Mouse (Mus musculus): ENCODE data around the gene Per1. TPM values are rescaled to one million over a fixed set of nuclear protein-coding genes. Genes with fewer than 3 reads are reported as not detected.

The Per1 gene
- total and polyA plus RNA-seq, 3 experiments, result 55.0 to 76.1 (median 75.9) TPM

DNA sequence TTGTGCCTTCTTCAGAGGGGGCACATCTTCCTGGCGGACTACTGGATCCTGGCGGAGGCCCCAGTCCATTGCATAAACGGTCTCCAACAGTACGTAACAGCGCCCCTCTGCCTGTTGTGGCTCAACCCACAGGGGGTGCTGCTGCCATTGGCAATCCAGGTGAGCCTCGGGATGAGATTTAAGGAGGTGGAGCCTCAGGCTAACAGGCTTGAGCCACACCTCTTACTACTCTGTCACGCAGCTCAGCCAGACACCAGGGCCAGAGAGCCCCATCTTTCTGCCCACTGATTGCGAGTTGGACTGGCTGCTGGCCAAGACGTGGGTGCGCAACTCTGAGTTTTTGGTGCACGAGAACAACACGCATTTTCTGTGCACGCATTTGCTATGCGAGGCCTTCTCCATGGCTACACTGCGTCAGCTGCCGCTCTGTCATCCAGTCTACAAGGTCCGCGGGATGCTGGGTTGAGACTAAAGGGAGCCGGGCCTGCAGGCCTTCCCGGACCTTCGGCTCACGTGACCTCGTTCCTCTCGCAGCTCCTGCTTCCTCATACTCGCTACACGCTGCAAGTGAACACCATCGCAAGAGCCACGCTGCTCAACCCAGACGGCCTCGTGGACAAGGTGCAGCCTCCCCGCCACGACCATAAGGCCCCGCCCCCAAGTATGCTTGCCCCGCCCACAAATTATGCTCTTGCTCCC, 39.1 kb downstream of the Per1 start:
- DNase-seq, result peak; percentile 83

GRCm38 (mm10) chr11:69134622-69134968, 39.6 kb downstream of the Per1 start:
- no peak for DNase-seq

DNA sequence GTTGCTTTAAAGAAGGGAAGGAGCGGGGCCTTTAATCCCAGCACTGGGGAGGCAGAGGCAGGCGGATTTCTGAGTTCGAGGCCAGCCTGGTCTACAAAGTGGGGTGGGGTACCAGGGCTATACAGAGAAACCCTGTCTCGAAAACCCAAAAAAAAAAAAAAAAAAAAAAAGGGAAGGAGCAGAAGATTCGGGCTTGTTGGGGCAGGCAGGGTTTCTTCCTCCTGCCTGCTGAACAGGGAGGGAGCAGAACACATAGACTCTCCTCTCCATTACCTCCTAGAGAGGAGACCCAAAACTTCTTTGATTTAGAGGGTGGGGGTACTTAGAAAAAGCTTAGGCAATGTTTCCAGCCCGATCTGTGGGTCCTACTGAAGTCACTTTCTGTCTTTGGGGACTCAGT, 40.3 kb downstream of the Per1 start:
- DNase-seq, result no peak

GRCm38 (mm10) chr11:69147546-69147945, 52.5 kb downstream of the Per1 start:
- DNase-seq, result no peak

DNA sequence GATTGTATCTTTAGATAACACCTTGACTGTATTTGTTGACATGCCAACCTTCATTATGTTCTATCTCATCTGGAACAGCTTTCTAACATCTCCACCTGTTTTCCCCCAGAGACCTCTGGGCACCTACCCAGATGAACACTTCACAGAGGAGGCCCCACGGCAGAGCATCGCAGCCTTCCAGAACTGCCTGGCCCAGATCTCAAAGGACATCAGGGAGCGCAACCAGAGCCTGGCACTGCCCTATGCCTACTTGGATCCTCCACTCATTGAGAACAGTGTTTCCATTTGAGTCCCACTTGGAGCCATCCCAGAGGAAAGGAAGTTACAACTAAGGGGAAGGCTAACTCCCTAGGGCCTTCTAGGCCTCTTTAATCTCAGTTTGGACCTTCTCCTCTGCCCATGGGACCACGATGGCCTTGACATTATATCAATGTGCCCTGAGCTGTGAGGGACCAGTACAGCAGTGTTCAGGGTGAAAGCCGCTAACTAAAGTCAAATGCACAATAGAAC, 53.5 kb downstream of the Per1 start:
- DNase-seq, result no peak

GRCm38 (mm10) chr11:69149728-69150127, 54.7 kb downstream of the Per1 start:
- DNase-seq, result no peak

GRCm38 (mm10) chr11:69150444-69150843, 55.4 kb downstream of the Per1 start:
- peak; percentile 65 for DNase-seq

DNA sequence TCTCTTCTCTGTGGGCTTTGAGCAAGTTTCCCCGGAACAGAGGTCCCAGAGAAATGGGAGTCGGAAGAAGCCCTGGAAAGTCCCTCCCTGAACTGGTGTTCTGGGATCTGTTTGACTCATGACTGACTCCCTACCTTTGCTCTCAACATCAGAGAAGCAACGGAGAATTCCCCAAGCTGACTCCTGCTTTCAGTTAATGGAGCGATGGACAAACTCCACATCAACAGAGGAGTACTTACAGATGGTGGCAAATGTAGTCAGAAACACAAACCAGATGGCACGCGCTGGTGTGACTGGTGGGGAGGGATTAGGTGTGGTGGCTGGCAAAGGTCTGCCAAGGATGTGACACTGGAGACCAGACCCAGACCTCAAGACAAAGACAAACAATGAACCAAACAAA, 56.0 kb downstream of the Per1 start:
- DNase-seq, result no peak

GRCm38 (mm10) chr11:69153831-69154230, 58.8 kb downstream of the Per1 start:
- DNase-seq, result no peak

- DNase-seq, result no peak
Measured at GRCm38 (mm10) chr11:69155351-69155750, 60.3 kb downstream of the Per1 start.

- DNase-seq, result no peak
Measured at GRCm38 (mm10) chr11:69156800-69157199, 61.8 kb downstream of the Per1 start, which contains the start of gene Alox12b. Gene Alox12b, plus strand, starts transcription at chr11:69156989.

Other genes starting within 250 kb of the Per1 start
- gene Ndel1, start 223.4 kb upstream of the Per1 start, total RNA-seq (2021), result 10 to 100 TPM; 60.6 to 98.0 TPM
- gene Ndel1, start 223.4 kb upstream of the Per1 start, polyA plus RNA-seq (2012; rRNA removed), result 156 and 186 TPM in 2 replicates
- gene Rnf222, start 206.7 kb upstream of the Per1 start, total RNA-seq (2021), result under 1 TPM in 1 of 2 experiments, not detected in 1; 0.09 TPM
- 0.23 and 0.39 TPM in 2 replicates for gene Rnf222, start 206.7 kb upstream of the Per1 start, polyA plus RNA-seq (2012; rRNA removed)
- 1,000 to 10,000 TPM; 1,114 to 1,327 TPM for gene Rpl26, start 193.6 kb upstream of the Per1 start, total RNA-seq (2021)
- gene Rpl26, start 193.6 kb upstream of the Per1 start, polyA plus RNA-seq (2012; rRNA removed), result 146 and 179 TPM in 2 replicates
- gene Odf4, start 168.1 kb upstream of the Per1 start, total RNA-seq (2021), result not detected
- gene Odf4, start 168.1 kb upstream of the Per1 start, polyA plus RNA-seq (2012; rRNA removed), result not detected in 2 replicates
- 10 to 100 TPM; 15.2 to 21.6 TPM for gene Arhgef15, start 137.7 kb upstream of the Per1 start, total RNA-seq (2021)
- gene Arhgef15, start 137.7 kb upstream of the Per1 start, polyA plus RNA-seq (2012; rRNA removed), result 133 and 183 TPM in 2 replicates
- 10 to 100 TPM; 40.4 to 45.9 TPM for gene Slc25a35, start 127.1 kb upstream of the Per1 start, total RNA-seq (2021)
- gene Slc25a35, start 127.1 kb upstream of the Per1 start, polyA plus RNA-seq (2012; rRNA removed), result 61.3 and 78.3 TPM in 2 replicates
- gene Rangrf, start 120.0 kb upstream of the Per1 start, total RNA-seq (2021), result 10 to 100 TPM; 13.5 to 31.2 TPM
- gene Rangrf, start 120.0 kb upstream of the Per1 start, polyA plus RNA-seq (2012; rRNA removed), result 16.9 and 17.8 TPM in 2 replicates
- gene Pfas, start 86.8 kb upstream of the Per1 start, total RNA-seq (2021), result 10 to 100 TPM; 23.7 to 28.6 TPM
- 14.5 and 16.7 TPM in 2 replicates for gene Pfas, start 86.8 kb upstream of the Per1 start, polyA plus RNA-seq (2012; rRNA removed)
- 10 to 100 TPM; 21.8 to 26.6 TPM for gene Ctc1, start 79.3 kb upstream of the Per1 start, total RNA-seq (2021)
- gene Ctc1, start 79.3 kb upstream of the Per1 start, polyA plus RNA-seq (2012; rRNA removed), result 37.8 and 39.7 TPM in 2 replicates
- 1 to 10 TPM; 1.7 to 2.8 TPM for gene Aurkb, start 49.6 kb upstream of the Per1 start, total RNA-seq (2021)
- gene Aurkb, start 49.6 kb upstream of the Per1 start, polyA plus RNA-seq (2012; rRNA removed), result 10.8 and 11.2 TPM in 2 replicates
- 10 to 100 TPM; 21.3 to 26.4 TPM for gene Borcs6, start 35.5 kb upstream of the Per1 start, total RNA-seq (2021)
- 38.9 and 41.4 TPM in 2 replicates for gene Borcs6, start 35.5 kb upstream of the Per1 start, polyA plus RNA-seq (2012; rRNA removed)
- gene Tmem107, start 24.4 kb upstream of the Per1 start, total RNA-seq (2021), result 10 to 100 TPM in 1 of 2 experiments, 1 to 10 TPM in 1; 9.5 to 16.9 TPM
- 46.6 and 49.1 TPM in 2 replicates for gene Tmem107, start 24.4 kb upstream of the Per1 start, polyA plus RNA-seq (2012; rRNA removed)
- gene Vamp2, start 6.7 kb upstream of the Per1 start, total RNA-seq (2021), result 100 to 1,000 TPM; 104 to 130 TPM
- gene Vamp2, start 6.7 kb upstream of the Per1 start, polyA plus RNA-seq (2012; rRNA removed), result 425 and 479 TPM in 2 replicates
- not detected for gene Hes7, start 25.2 kb downstream of the Per1 start, total RNA-seq (2021)
- 1.3 and 1.6 TPM in 2 replicates for gene Hes7, start 25.2 kb downstream of the Per1 start, polyA plus RNA-seq (2012; rRNA removed)
- under 1 TPM; 0.59 to 0.78 TPM for gene 9130213A22Rik, start 27.4 kb downstream of the Per1 start, total RNA-seq (2021)
- gene 9130213A22Rik, start 27.4 kb downstream of the Per1 start, polyA plus RNA-seq (2012; rRNA removed), result 2.3 and 3.0 TPM in 2 replicates
- 1 to 10 TPM in 1 of 2 experiments, under 1 TPM in 1; 0.79 to 1.0 TPM for gene Aloxe3, start 30.7 kb downstream of the Per1 start, total RNA-seq (2021)
- 1.4 and 2.5 TPM in 2 replicates for gene Aloxe3, start 30.7 kb downstream of the Per1 start, polyA plus RNA-seq (2012; rRNA removed)
- gene Alox12b, start 61.8 kb downstream of the Per1 start, total RNA-seq (2021), result not detected
- gene Alox12b, start 61.8 kb downstream of the Per1 start, polyA plus RNA-seq (2012; rRNA removed), result not detected in 2 replicates
- gene Alox8, start 102.6 kb downstream of the Per1 start, total RNA-seq (2021), result not detected
- gene Alox8, start 102.6 kb downstream of the Per1 start, polyA plus RNA-seq (2012; rRNA removed), result not detected in 2 replicates
- gene Gucy2e, start 141.8 kb downstream of the Per1 start, total RNA-seq (2021), result not detected
- not detected in 2 replicates for gene Gucy2e, start 141.8 kb downstream of the Per1 start, polyA plus RNA-seq (2012; rRNA removed)
- gene Cntrob, start 228.6 kb downstream of the Per1 start, total RNA-seq (2021), result 1 to 10 TPM; 4.4 to 6.5 TPM
- 5.9 and 6.2 TPM in 2 replicates for gene Cntrob, start 228.6 kb downstream of the Per1 start, polyA plus RNA-seq (2012; rRNA removed)
- gene Trappc1, start 228.8 kb downstream of the Per1 start, total RNA-seq (2021), result 10 to 100 TPM; 81.3 to 83.5 TPM
- gene Trappc1, start 228.8 kb downstream of the Per1 start, polyA plus RNA-seq (2012; rRNA removed), result 18.4 and 23.4 TPM in 2 replicates
- 10 to 100 TPM in 1 of 2 experiments, 1 to 10 TPM in 1; 6.0 to 10.5 TPM for gene Kcnab3, start 231.0 kb downstream of the Per1 start, total RNA-seq (2021)
- 9.0 and 12.6 TPM in 2 replicates for gene Kcnab3, start 231.0 kb downstream of the Per1 start, polyA plus RNA-seq (2012; rRNA removed)
- 1 to 10 TPM; 3.3 to 6.8 TPM for gene Rnf227, start 245.2 kb downstream of the Per1 start, total RNA-seq (2021)
- 0.88 and 1.1 TPM in 2 replicates for gene Rnf227, start 245.2 kb downstream of the Per1 start, polyA plus RNA-seq (2012; rRNA removed)